Mouse (Mus musculus): ENCODE measurements around the gene Hoxa10. TPM values are rescaled to one million over a fixed set of nuclear protein-coding genes. Genes with fewer than 3 reads are reported as not detected.

Hoxa10 gene
- polyA plus RNA-seq, 1 experiment from 2014 or later: 0.31 TPM

- WGBS: 14% methylated on average over 32 of the region's 32 CpGs
- Histone ChIP-seq H3K27ac (ENCODE audit: poor library complexity, severe bottlenecking) (no peak overlapping the region), H3K27me3 (replicated peaks) (peaks cover 98% of the 10 kb centered on the region), H3K9ac (no peak overlapping the region), H3K4me2 (no peak overlapping the region), H3K36me3 (no peaks in the 10 kb centered on the region), H3K9me3 (replicated peaks) (no peaks in the 10 kb centered on the region), H3K4me1 (replicated peaks) (peaks cover 22% of the 10 kb centered on the region), H3K4me3 (no peak overlapping the region)
- no peak for ATAC-seq (ENCODE audit: insufficient number of reproducible peaks, low FRiP score)
Measured at GRCm38 (mm10) chr6:52220003-52220864, 20.4 kb downstream of the Hoxa10 start.

- no peaks in the 10 kb centered on the region for H3K9me3 ChIP-seq (replicated peaks)
- ATAC-seq (ENCODE audit: insufficient number of reproducible peaks, low FRiP score): no peak
- H3K27ac ChIP-seq (ENCODE audit: poor library complexity, severe bottlenecking): no peak overlapping the region
- H3K4me3 ChIP-seq: no peak overlapping the region
- peaks cover 98% of the 10 kb centered on the region for H3K27me3 ChIP-seq (replicated peaks)
- no peak overlapping the region for H3K4me2 ChIP-seq
- no peak overlapping the region for H3K9ac ChIP-seq
- WGBS: 26% methylated on average over 9 of the region's 9 CpGs
- no peaks in the 10 kb centered on the region for H3K36me3 ChIP-seq
- H3K4me1 ChIP-seq (replicated peaks): peaks cover 22% of the 10 kb centered on the region
Measured at GRCm38 (mm10) chr6:52219234-52219942, 21.3 kb downstream of the Hoxa10 start.

GRCm38 (mm10) chr6:52218643-52219215 is 21.9 kb downstream of the Hoxa10 start:
- 10% methylated on average over 14 of the region's 14 CpGs for WGBS
- Histone ChIP-seq H3K36me3 (no peaks in the 10 kb centered on the region), H3K9me3 (replicated peaks) (no peaks in the 10 kb centered on the region), H3K27me3 (replicated peaks) (peaks cover 98% of the 10 kb centered on the region), H3K4me2 (no peak overlapping the region), H3K27ac (ENCODE audit: poor library complexity, severe bottlenecking) (no peak overlapping the region), H3K4me1 (replicated peaks) (peaks cover 22% of the 10 kb centered on the region), H3K4me3 (no peak overlapping the region), H3K9ac (no peak overlapping the region)
- no peak for ATAC-seq (ENCODE audit: insufficient number of reproducible peaks, low FRiP score)

GRCm38 (mm10) chr6:52217895-52218642 is 22.6 kb downstream of the Hoxa10 start:
- Histone ChIP-seq H3K27me3 (replicated peaks) (peaks cover 98% of the 10 kb centered on the region), H3K9ac (no peak overlapping the region), H3K4me2 (no peak overlapping the region; the same call in 1 of the 2 replicates), H3K4me3 (peak overlapping the region; percentile 28; the same call in 1 of the 2 replicates), H3K4me1 (replicated peaks) (peaks cover 24% of the 10 kb centered on the region), H3K27ac (ENCODE audit: poor library complexity, severe bottlenecking) (no peak overlapping the region), H3K9me3 (replicated peaks) (no peaks in the 10 kb centered on the region), H3K36me3 (no peaks in the 10 kb centered on the region)
- 6% methylated on average over 23 of the region's 23 CpGs for WGBS
- no peak for ATAC-seq (ENCODE audit: insufficient number of reproducible peaks, low FRiP score)

- Histone ChIP-seq H3K36me3 (no peaks in the 10 kb centered on the region), H3K9me3 (replicated peaks) (no peaks in the 10 kb centered on the region), H3K27ac (ENCODE audit: poor library complexity, severe bottlenecking) (no peak overlapping the region), H3K27me3 (replicated peaks) (peaks cover 98% of the 10 kb centered on the region), H3K4me1 (replicated peaks) (peaks cover 29% of the 10 kb centered on the region), H3K4me3 (peak overlapping the region; percentile 28), H3K4me2 (peak overlapping the region; percentile 51), H3K9ac (no peak overlapping the region)
- WGBS: 1% methylated on average over 25 of the region's 25 CpGs
- no peak for ATAC-seq (ENCODE audit: insufficient number of reproducible peaks, low FRiP score)
Measured at GRCm38 (mm10) chr6:52217459-52217768, 23.2 kb downstream of the Hoxa10 start.

GRCm38 (mm10) chr6:52216691-52217458 is 23.8 kb downstream of the Hoxa10 start:
- no peak for ATAC-seq (ENCODE audit: insufficient number of reproducible peaks, low FRiP score)
- Histone ChIP-seq H3K9ac (no peak overlapping the region), H3K36me3 (no peaks in the 10 kb centered on the region), H3K9me3 (replicated peaks) (no peaks in the 10 kb centered on the region), H3K4me2 (peak overlapping the region; percentile 51), H3K27ac (ENCODE audit: poor library complexity, severe bottlenecking) (no peak overlapping the region), H3K4me1 (replicated peaks) (peaks cover 25% of the 10 kb centered on the region), H3K4me3 (peak overlapping the region; percentile 28), H3K27me3 (replicated peaks) (peaks cover 98% of the 10 kb centered on the region)
- WGBS: 3% methylated on average over 60 of the region's 60 CpGs

- no peak overlapping the region for H3K4me2 ChIP-seq
- peaks cover 18% of the 10 kb centered on the region for H3K4me1 ChIP-seq (replicated peaks)
- no peak overlapping the region for H3K9ac ChIP-seq
- no peak overlapping the region for H3K4me3 ChIP-seq
- no peak overlapping the region for H3K27ac ChIP-seq (ENCODE audit: poor library complexity, severe bottlenecking)
- H3K36me3 ChIP-seq: no peaks in the 10 kb centered on the region
- WGBS: 2% methylated on average over 30 of the region's 30 CpGs
- ATAC-seq (ENCODE audit: insufficient number of reproducible peaks, low FRiP score): no peak
- H3K27me3 ChIP-seq (replicated peaks): peaks cover 98% of the 10 kb centered on the region
- no peaks in the 10 kb centered on the region for H3K9me3 ChIP-seq (replicated peaks)
Measured at GRCm38 (mm10) chr6:52215771-52216535, 24.7 kb downstream of the Hoxa10 start.

- no peak overlapping the region for H3K9ac ChIP-seq
- no peak overlapping the region for H3K4me3 ChIP-seq
- H3K27me3 ChIP-seq (replicated peaks): peaks cover 96% of the 10 kb centered on the region
- peaks cover 18% of the 10 kb centered on the region for H3K4me1 ChIP-seq (replicated peaks)
- ATAC-seq (ENCODE audit: insufficient number of reproducible peaks, low FRiP score): no peak
- no peaks in the 10 kb centered on the region for H3K9me3 ChIP-seq (replicated peaks)
- WGBS: 13% methylated on average over 3 of the region's 3 CpGs
- no peak overlapping the region for H3K27ac ChIP-seq (ENCODE audit: poor library complexity, severe bottlenecking)
- H3K4me2 ChIP-seq: no peak overlapping the region
- no peaks in the 10 kb centered on the region for H3K36me3 ChIP-seq
Measured at GRCm38 (mm10) chr6:52215070-52215469, 25.6 kb downstream of the Hoxa10 start.

GRCm38 (mm10) chr6:52214271-52214670 is 26.4 kb downstream of the Hoxa10 start:
- Histone ChIP-seq H3K4me1 (replicated peaks) (peaks cover 18% of the 10 kb centered on the region), H3K9ac (no peak overlapping the region), H3K36me3 (no peaks in the 10 kb centered on the region), H3K4me2 (no peak overlapping the region), H3K9me3 (replicated peaks) (no peaks in the 10 kb centered on the region), H3K27ac (ENCODE audit: poor library complexity, severe bottlenecking) (no peak overlapping the region), H3K27me3 (replicated peaks) (peaks cover 96% of the 10 kb centered on the region), H3K4me3 (no peak overlapping the region)
- 10% methylated on average over 5 of the region's 5 CpGs for WGBS
- no peak for ATAC-seq (ENCODE audit: insufficient number of reproducible peaks, low FRiP score)

Data from heart, embryonic 12.5 days (tissue).